Mouse (Mus musculus): ENCODE results near the gene Il4ra. TPM values are rescaled to one million over a fixed set of nuclear protein-coding genes. Genes with fewer than 3 reads are reported as not detected.
A peak's percentile ranks its signal among the peaks of the same experiment; 100 is the strongest.

Gene Il4ra
- total and polyA plus RNA-seq, 2 experiments: 11.3 to 24.0 TPM

DNA sequence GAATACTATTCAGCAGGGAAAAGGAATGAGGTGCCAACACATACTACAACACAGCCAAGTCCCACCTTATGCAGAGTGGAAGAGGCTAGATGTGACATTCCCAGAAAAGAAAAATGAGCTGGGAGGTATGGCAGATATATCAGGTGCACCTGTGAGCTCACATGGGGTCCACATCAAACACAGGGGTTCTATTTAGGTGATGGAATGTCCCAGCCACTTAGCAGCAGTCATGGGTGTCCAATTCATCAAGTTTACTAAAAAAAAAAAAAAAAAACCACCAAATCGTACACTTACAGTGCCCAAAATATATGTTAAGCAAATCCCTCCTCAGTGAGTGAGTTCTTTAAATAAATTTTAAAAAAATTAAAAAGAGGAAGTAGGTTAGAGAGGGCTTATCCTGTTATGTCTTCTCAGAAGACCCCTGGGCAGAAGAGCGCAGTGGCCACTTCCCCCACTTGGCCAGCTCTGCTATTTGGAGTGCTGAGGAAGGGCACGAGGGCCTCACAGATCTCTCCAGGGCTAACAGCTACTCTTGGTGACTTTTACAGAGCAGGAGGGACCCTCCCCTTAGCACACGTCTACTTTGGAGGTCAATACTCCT is 47.6 kb downstream of the Il4ra start:
- no peaks in the 10 kb centered on the region for H3K36me3 ChIP-seq (ENCODE audit: control insufficient read depth, insufficient read depth, low read length)
- DNase-seq (ENCODE audit: extremely low read depth, low read depth, low spot score): no peak
- H3K79me2 ChIP-seq (ENCODE audit: control insufficient read depth, insufficient read depth, low read length): no peaks in the 10 kb centered on the region
- TF ChIP-seq CTCF (IDR thresholded peaks at IDR 0.05; ENCODE audit: low read depth, low read length) (no peak), POLR2A (IDR thresholded peaks at IDR 0.05; ENCODE audit: extremely low read depth, insufficient read depth, low read length) (no peak)
- no peaks in the 10 kb centered on the region for H3K27me3 ChIP-seq (ENCODE audit: control insufficient read depth, insufficient read depth, low read length)
- no peaks in the 10 kb centered on the region for H3K4me1 ChIP-seq (ENCODE audit: control insufficient read depth, insufficient read depth, low read length)
- 53% methylated on average over 4 of the region's 4 CpGs for WGBS
- no peak overlapping the region for H3K4me3 ChIP-seq (ENCODE audit: insufficient read depth, low read depth, low read length)
- H3K27ac ChIP-seq (replicated peaks; ENCODE audit: insufficient read depth, low read depth, low read length): no peak overlapping the region
- H3K9ac ChIP-seq (ENCODE audit: low read depth, low read length): no peak overlapping the region

DNA sequence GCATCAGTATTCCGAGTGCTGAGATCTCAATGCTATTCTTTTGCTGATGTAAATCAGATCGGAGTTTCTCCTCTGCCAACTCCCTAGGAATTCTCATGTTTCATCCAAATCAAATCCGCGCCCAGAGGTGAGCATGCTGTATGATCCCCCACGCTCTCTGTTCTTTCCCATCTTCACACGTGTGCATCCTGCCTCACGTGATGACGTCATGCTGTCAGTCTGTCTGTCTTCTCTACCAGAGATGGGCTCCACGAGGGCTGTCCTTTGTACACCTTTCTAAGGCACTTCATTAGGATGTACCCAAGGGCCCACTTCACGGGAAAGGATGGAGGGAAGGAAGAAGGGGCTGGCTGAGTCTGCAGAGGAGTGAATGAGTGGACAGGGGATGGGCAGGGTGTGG is 48.2 kb downstream of the Il4ra start:
- 73% methylated on average over 10 of the region's 10 CpGs for WGBS

DNA sequence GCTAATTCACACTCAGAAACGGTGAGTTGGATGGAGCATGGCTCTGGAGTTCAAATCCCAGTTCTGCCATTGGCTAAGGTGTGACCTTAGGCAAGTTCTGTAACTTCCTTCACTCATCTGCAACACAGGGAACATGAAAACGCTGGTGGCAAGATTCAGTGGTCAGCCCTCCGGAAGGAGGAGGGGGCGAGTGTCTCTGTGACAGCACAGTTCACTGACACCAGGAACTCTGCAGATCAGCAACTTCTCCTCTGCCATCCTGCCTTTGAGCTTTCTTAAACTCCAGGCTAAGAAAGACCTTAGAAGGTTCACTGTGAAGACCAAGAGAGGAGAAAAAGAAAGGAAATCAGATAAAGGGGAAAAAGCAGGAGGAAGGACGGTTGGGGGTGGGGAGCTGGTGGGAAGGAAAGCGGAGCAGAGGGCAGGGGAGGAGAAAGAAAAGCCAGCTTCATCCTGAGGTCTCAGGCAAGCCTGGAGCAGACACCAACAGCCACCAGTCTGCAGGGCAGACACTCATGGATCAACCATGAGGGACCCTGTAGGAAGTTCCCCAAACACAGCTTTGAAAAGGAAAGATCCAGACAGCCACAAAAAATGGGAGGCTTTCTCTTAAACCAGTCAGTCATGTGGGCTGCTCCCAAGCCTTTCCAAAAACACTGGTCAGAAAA is 48.8 kb downstream of the Il4ra start:
- WGBS: 31% methylated on average over 6 of the region's 6 CpGs
- no peaks in the 10 kb centered on the region for H3K79me2 ChIP-seq (ENCODE audit: control insufficient read depth, insufficient read depth, low read length)
- no peak overlapping the region for H3K27ac ChIP-seq (replicated peaks; ENCODE audit: insufficient read depth, low read depth, low read length)
- no peak overlapping the region for H3K9ac ChIP-seq (ENCODE audit: low read depth, low read length)
- H3K27me3 ChIP-seq (ENCODE audit: control insufficient read depth, insufficient read depth, low read length): no peaks in the 10 kb centered on the region
- H3K4me1 ChIP-seq (ENCODE audit: control insufficient read depth, insufficient read depth, low read length): no peaks in the 10 kb centered on the region
- no peak for TF ChIP-seq POLR2A (IDR thresholded peaks at IDR 0.05; ENCODE audit: extremely low read depth, insufficient read depth, low read length)
- TF ChIP-seq CTCF (IDR thresholded peaks at IDR 0.05; ENCODE audit: low read depth, low read length): no peak
- H3K4me3 ChIP-seq (ENCODE audit: insufficient read depth, low read depth, low read length): no peak overlapping the region
- DNase-seq (ENCODE audit: extremely low read depth, low read depth, low spot score): no peak
- H3K36me3 ChIP-seq (ENCODE audit: control insufficient read depth, insufficient read depth, low read length): no peaks in the 10 kb centered on the region

More for the DNA sequence above, 48.2 kb downstream of the Il4ra start:
- no peaks in the 10 kb centered on the region for H3K4me1 ChIP-seq (ENCODE audit: control insufficient read depth, insufficient read depth, low read length)
- H3K27me3 ChIP-seq (ENCODE audit: control insufficient read depth, insufficient read depth, low read length): no peaks in the 10 kb centered on the region
- no peak overlapping the region for H3K27ac ChIP-seq (replicated peaks; ENCODE audit: insufficient read depth, low read depth, low read length)
- H3K9ac ChIP-seq (ENCODE audit: low read depth, low read length): no peak overlapping the region
- H3K79me2 ChIP-seq (ENCODE audit: control insufficient read depth, insufficient read depth, low read length): no peaks in the 10 kb centered on the region
- TF ChIP-seq CTCF (IDR thresholded peaks at IDR 0.05; ENCODE audit: low read depth, low read length): no peak
- no peak for TF ChIP-seq POLR2A (IDR thresholded peaks at IDR 0.05; ENCODE audit: extremely low read depth, insufficient read depth, low read length)
- no peak overlapping the region for H3K4me3 ChIP-seq (ENCODE audit: insufficient read depth, low read depth, low read length)
- no peaks in the 10 kb centered on the region for H3K36me3 ChIP-seq (ENCODE audit: control insufficient read depth, insufficient read depth, low read length)
- no peak for DNase-seq (ENCODE audit: extremely low read depth, low read depth, low spot score)

DNA sequence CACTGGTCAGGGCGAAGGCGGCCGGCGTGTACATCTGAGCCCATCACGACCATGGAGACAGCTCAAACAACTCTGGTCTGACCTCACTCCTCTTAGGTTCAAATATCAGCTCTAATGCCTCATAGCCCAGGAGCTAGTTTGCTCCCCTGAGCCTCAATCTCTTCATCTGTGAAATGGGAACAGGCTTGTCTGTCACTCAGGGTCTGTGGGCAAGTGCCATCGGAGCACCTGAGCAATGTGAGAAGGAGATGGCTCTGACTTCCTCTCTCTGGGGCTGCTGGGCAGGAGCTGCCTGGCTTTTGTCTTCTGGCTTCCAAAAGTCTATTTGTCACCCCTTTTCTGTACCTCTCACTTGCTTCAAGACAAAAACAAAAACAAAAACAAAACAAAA is 49.4 kb downstream of the Il4ra start:
- no peaks in the 10 kb centered on the region for H3K4me1 ChIP-seq (ENCODE audit: control insufficient read depth, insufficient read depth, low read length)
- H3K36me3 ChIP-seq (ENCODE audit: control insufficient read depth, insufficient read depth, low read length): no peaks in the 10 kb centered on the region
- DNase-seq (ENCODE audit: extremely low read depth, low read depth, low spot score): no peak
- no peak overlapping the region for H3K9ac ChIP-seq (ENCODE audit: low read depth, low read length)
- H3K79me2 ChIP-seq (ENCODE audit: control insufficient read depth, insufficient read depth, low read length): no peaks in the 10 kb centered on the region
- no peak overlapping the region for H3K27ac ChIP-seq (replicated peaks; ENCODE audit: insufficient read depth, low read depth, low read length)
- TF ChIP-seq CTCF (IDR thresholded peaks at IDR 0.05; ENCODE audit: low read depth, low read length) (no peak), POLR2A (IDR thresholded peaks at IDR 0.05; ENCODE audit: extremely low read depth, insufficient read depth, low read length) (no peak)
- WGBS: 65% methylated on average over 6 of the region's 6 CpGs
- H3K27me3 ChIP-seq (ENCODE audit: control insufficient read depth, insufficient read depth, low read length): no peaks in the 10 kb centered on the region
- H3K4me3 ChIP-seq (ENCODE audit: insufficient read depth, low read depth, low read length): no peak overlapping the region

DNA sequence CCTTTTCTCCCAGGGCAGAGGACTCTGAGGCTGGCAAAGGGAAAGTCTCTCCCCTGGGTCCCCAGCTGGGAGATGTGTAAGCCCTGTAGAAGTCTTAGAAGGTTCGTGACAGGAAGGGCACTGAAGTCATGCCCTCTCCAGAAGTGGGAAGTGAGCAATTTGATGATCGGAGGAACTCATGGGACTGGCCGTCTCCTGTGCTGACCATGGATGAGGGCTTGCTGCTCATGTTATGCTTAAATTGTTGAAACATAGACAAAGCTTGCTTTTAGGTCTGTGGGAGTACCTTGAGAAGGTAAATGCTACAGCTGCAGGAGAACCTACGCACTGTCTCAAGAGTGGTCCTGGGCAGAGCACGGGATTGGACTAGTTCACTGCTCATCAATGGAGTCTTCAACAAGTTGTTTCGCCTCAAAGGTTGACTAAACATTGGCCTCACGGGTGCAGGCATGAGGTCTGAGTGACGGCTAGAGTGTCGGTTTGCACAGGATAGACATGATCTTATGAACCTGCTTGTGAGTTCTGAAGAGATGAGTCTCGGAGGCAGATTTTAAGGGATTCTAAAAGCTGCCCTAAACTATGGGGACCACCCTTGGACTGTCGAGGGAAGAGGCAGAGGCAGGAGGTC is 50.0 kb downstream of the Il4ra start:
- no peak overlapping the region for H3K9ac ChIP-seq (ENCODE audit: low read depth, low read length)
- no peaks in the 10 kb centered on the region for H3K79me2 ChIP-seq (ENCODE audit: control insufficient read depth, insufficient read depth, low read length)
- TF ChIP-seq POLR2A (IDR thresholded peaks at IDR 0.05; ENCODE audit: extremely low read depth, insufficient read depth, low read length) (no peak), CTCF (IDR thresholded peaks at IDR 0.05; ENCODE audit: low read depth, low read length) (no peak)
- peak; percentile 25 for DNase-seq (ENCODE audit: extremely low read depth, low read depth, low spot score)
- no peaks in the 10 kb centered on the region for H3K4me1 ChIP-seq (ENCODE audit: control insufficient read depth, insufficient read depth, low read length)
- no peak overlapping the region for H3K27ac ChIP-seq (replicated peaks; ENCODE audit: insufficient read depth, low read depth, low read length)
- no peak overlapping the region for H3K4me3 ChIP-seq (ENCODE audit: insufficient read depth, low read depth, low read length)
- no peaks in the 10 kb centered on the region for H3K36me3 ChIP-seq (ENCODE audit: control insufficient read depth, insufficient read depth, low read length)
- 73% methylated on average over 11 of the region's 11 CpGs for WGBS
- H3K27me3 ChIP-seq (ENCODE audit: control insufficient read depth, insufficient read depth, low read length): no peaks in the 10 kb centered on the region
